Mouse (Mus musculus): ENCODE data around the gene Lcn2. TPM values are rescaled to one million over a fixed set of nuclear protein-coding genes. Genes with fewer than 3 reads are reported as not detected.
A peak's percentile ranks its signal among the peaks of the same experiment; 100 is the strongest.

Gene Lcn2
- polyA plus RNA-seq, 1 experiment = 9.4 TPM

DNA sequence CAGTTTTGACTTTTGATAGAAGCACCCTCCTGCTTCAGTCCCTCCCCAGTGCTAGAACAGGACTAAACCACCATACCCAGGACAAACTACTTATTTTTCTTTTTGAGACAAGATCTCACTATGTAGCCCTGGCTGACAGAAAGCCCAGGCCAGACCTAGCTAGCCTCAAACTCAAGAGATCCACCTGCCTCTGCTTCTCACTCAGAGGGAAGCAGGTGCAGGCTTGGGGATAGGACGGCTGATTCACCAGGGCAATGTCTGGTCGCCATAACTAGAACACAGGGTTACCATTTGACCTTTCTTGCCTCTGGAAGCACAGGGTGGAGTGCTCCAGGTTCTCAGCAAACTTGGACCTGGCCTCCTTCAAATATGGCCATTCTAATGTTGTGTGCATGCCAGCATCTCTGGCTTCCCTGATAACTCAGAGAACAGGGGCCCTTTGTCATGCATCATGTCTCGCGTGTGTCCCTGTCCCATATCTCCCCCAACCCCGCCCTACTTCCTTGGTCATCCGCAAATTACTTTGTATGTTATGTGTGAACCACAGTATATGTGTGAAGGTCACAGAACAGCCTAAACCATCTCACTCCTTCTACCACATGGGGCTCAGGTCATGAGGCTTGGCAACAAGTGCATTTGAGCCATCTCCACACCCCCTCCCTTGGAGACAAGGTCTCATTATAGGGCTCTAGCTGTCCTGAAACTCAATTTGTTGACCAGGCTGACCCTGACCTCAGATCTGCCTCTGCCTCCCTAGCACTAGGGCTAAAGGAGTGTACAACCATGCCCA is 24.9 kb upstream of the Lcn2 start:
- 82% methylated on average over 6 of the region's 6 CpGs for WGBS
- DNase-seq = no peak

DNA sequence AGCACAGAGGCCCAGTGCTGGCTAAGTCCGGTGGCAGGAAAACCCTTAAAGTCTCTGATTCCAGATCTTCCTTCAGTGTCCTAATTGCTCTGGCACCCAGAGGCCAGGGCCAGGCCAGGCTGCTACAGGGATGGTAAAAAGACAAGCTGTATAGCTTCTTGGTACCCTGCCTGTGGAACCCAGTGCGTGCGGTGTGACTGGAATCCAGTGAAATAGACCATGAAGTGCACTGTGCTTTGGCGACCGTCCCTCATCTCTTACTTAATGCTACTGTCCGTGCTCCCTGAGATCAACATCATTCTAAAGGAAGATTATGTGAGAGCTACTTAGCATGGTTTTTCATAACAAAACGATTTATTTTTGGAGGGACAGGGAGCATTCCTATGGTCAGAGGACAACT is 23.4 kb upstream of the Lcn2 start:
- no peaks in the 10 kb centered on the region for H3K27me3 ChIP-seq (replicated peaks; ENCODE audit: control insufficient read depth, insufficient read depth, low read length)
- 56% methylated on average over 7 of the region's 7 CpGs for WGBS
- H3K4me3 ChIP-seq (ENCODE audit: insufficient read depth, low read depth, low read length) = no peak overlapping the region
- H3K4me1 ChIP-seq (ENCODE audit: control insufficient read depth, insufficient read depth, low read length) = peaks cover 30% of the 10 kb centered on the region
- H3K36me3 ChIP-seq (ENCODE audit: control insufficient read depth, insufficient read depth, low read length) = peaks cover 6% of the 10 kb centered on the region
- TF ChIP-seq POLR2A (IDR thresholded peaks at IDR 0.05; ENCODE audit: low read depth, low read length) (no peak), CTCF (conservative IDR thresholded peaks at IDR 0.05; ENCODE audit: insufficient read depth, insufficient read length, low read depth, low read length) (no peak)
- DNase-seq = no peak
- no peak overlapping the region for H3K27ac ChIP-seq (ENCODE audit: insufficient read depth, low read depth, low read length)

More for the DNA sequence above, 24.9 kb upstream of the Lcn2 start:
- Histone ChIP-seq H3K36me3 (ENCODE audit: control insufficient read depth, insufficient read depth, low read length) (peaks cover 8% of the 10 kb centered on the region), H3K27ac (ENCODE audit: insufficient read depth, low read depth, low read length) (no peak overlapping the region; the same call in 1 of the 2 replicates), H3K4me3 (ENCODE audit: insufficient read depth, low read depth, low read length) (no peak overlapping the region), H3K27me3 (replicated peaks; ENCODE audit: control insufficient read depth, insufficient read depth, low read length) (no peaks in the 10 kb centered on the region), H3K4me1 (ENCODE audit: control insufficient read depth, insufficient read depth, low read length) (peaks cover 18% of the 10 kb centered on the region)
- no peak for TF ChIP-seq POLR2A (IDR thresholded peaks at IDR 0.05; ENCODE audit: low read depth, low read length)
- no peak for TF ChIP-seq CTCF (conservative IDR thresholded peaks at IDR 0.05; ENCODE audit: insufficient read depth, insufficient read length, low read depth, low read length)

DNA sequence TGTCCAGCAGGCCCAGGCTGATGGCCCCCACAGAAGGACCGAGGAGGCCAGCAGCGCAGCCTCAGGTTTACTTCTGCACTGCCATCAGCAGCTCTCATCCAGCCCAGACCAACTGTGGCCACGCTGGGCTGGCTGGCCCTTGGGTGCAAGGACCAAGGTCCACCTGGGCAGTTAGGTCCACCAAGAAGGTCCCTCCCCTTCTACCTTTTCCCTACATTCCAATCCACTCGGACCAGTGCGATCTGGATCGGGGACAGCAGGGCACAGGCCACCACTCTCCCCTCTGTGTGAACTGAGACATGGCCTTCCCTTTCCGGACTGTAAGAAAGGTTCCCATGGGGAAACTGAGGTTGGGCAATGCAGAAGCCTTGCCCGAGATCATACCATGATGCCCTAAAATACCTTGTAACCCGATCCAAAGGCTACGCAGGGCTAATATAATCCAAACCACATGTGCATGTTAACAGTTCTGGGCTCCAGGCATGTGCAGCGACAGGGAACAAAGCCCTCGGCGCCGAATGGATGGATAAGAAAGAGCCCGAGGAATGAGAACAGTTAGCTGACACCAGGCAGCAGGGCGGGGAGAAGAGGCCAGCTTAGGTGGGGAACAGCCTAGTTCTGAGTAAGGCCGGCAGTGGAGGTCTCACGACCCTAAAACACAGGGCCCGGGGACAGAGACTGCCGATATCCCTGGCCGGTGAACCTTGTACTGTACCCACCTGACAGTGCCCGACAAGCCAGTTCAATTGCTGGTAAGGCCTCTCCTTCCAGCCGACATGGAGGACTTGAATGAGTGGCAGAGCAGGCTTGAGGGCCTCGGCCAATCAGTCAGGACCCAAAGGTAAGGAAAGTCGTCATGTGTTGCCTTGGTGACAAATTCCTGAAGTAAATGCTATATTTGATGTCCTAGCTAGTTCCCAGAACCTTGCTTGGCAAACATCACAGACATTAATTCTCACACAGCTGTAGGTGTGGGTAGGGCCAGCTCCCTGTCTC is 20.7 kb upstream of the Lcn2 start:
- H3K27ac ChIP-seq (ENCODE audit: insufficient read depth, low read depth, low read length) = peak overlapping the region; percentile 99
- 30% methylated on average over 25 of the region's 25 CpGs for WGBS
- H3K4me1 ChIP-seq (ENCODE audit: control insufficient read depth, insufficient read depth, low read length) = peaks cover 23% of the 10 kb centered on the region
- no peak overlapping the region for H3K4me3 ChIP-seq (ENCODE audit: insufficient read depth, low read depth, low read length)
- no peaks in the 10 kb centered on the region for H3K27me3 ChIP-seq (replicated peaks; ENCODE audit: control insufficient read depth, insufficient read depth, low read length)
- TF ChIP-seq CTCF (conservative IDR thresholded peaks at IDR 0.05; ENCODE audit: insufficient read depth, insufficient read length, low read depth, low read length) = 0 out of 2 replicates have a peak, but pooled peaks have one; percentile 1
- TF ChIP-seq POLR2A (IDR thresholded peaks at IDR 0.05; ENCODE audit: low read depth, low read length) = peak; percentile 60
- DNase-seq = peak; percentile 95
- no peaks in the 10 kb centered on the region for H3K36me3 ChIP-seq (ENCODE audit: control insufficient read depth, insufficient read depth, low read length)

DNA sequence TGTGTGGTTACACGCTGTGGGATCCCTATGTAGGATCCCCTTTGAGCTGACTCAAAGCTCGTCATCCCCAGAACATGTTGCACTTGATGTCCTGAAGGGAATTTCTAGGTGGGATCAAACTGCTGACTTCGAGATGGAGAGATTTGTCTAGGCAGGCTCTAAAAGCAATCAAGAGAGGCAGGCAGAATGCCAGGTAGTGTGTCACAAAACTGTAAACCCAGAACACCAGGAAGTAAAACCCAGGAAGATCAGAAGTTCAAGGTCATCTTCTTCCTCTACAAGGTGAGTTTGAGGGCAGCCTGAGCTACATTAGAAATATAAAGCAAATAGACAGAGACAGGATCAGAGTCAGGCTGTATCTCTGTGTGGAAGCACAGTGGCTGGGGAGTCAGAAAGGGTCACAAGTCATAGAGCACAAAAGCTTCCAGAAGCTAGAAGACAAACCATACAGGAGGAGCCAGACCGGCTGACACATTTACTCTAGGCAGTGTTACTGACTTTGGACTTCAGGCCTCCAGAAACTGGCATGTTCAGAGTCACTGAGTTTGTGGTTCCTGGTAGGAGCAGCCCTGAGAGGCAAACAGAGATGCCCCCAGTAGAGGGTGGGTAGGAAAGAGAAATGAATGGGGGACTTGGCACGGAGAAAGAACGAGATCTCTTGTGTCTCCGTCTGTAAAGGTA is 19.2 kb upstream of the Lcn2 start:
- Histone ChIP-seq H3K4me1 (ENCODE audit: control insufficient read depth, insufficient read depth, low read length) (peaks cover 23% of the 10 kb centered on the region), H3K27ac (ENCODE audit: insufficient read depth, low read depth, low read length) (peak overlapping the region; percentile 88), H3K36me3 (ENCODE audit: control insufficient read depth, insufficient read depth, low read length) (peaks cover under 1% of the 10 kb centered on the region; the same call in 1 of the 2 replicates), H3K27me3 (replicated peaks; ENCODE audit: control insufficient read depth, insufficient read depth, low read length) (no peaks in the 10 kb centered on the region), H3K4me3 (ENCODE audit: insufficient read depth, low read depth, low read length) (no peak overlapping the region)
- DNase-seq = peak; percentile 76
- TF ChIP-seq POLR2A (IDR thresholded peaks at IDR 0.05; ENCODE audit: low read depth, low read length) (no peak), CTCF (conservative IDR thresholded peaks at IDR 0.05; ENCODE audit: insufficient read depth, insufficient read length, low read depth, low read length) (no peak)
- 54% methylated on average over 7 of the region's 7 CpGs for WGBS

DNA sequence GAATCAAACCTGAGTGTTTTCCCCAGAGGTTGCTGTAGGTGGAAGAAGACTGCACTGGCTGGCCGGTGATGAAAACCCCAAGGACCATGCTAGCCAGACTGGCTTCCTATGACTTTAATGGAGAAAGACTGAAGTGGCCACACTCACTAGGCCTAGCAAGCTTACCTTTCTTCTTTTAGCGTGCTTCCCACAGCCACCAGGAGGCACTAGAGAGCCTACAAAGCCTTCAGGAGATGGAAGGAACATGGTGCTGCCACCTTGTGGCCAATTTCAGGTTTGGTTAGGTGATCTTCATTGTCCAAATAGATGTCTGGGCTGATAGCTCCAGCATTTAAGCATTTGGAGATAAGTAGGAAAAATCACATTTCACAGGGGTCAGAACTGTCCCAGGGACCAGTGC is 16.6 kb upstream of the Lcn2 start:
- TF ChIP-seq POLR2A (IDR thresholded peaks at IDR 0.05; ENCODE audit: low read depth, low read length) = no peak
- peak; percentile 100 for TF ChIP-seq CTCF (conservative IDR thresholded peaks at IDR 0.05; ENCODE audit: insufficient read depth, insufficient read length, low read depth, low read length)
- no peaks in the 10 kb centered on the region for H3K27me3 ChIP-seq (replicated peaks; ENCODE audit: control insufficient read depth, insufficient read depth, low read length)
- WGBS = 20% methylated on average over 2 of the region's 2 CpGs
- peaks cover 23% of the 10 kb centered on the region for H3K4me1 ChIP-seq (ENCODE audit: control insufficient read depth, insufficient read depth, low read length)
- H3K27ac ChIP-seq (ENCODE audit: insufficient read depth, low read depth, low read length) = no peak overlapping the region
- peaks cover 1% of the 10 kb centered on the region; the same call in 1 of the 2 replicates for H3K36me3 ChIP-seq (ENCODE audit: control insufficient read depth, insufficient read depth, low read length)
- no peak overlapping the region for H3K4me3 ChIP-seq (ENCODE audit: insufficient read depth, low read depth, low read length)
- DNase-seq = peak; percentile 97

DNA sequence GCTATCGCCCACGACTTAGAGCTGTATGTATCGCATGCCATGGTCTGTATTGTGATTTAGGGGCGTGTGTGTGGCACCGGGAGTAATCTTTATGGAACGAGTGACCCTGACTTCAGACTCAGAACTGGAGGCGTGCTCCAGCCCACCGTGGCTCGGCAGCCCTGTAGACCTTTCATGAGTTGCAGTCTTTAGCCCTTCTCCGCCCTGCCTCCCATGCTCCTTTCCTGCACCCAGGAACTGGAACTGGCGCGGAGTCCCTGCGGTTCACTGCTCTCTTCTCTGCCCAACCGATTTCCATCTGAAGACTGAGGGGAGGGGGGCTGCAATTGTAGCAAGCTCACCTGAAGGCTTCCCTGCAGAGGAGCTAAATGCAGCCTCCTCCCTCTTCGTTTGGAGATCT is 8.6 kb upstream of the Lcn2 start:
- Histone ChIP-seq H3K36me3 (ENCODE audit: control insufficient read depth, insufficient read depth, low read length) (no peaks in the 10 kb centered on the region), H3K27ac (ENCODE audit: insufficient read depth, low read depth, low read length) (peak overlapping the region; percentile 90), H3K27me3 (replicated peaks; ENCODE audit: control insufficient read depth, insufficient read depth, low read length) (no peaks in the 10 kb centered on the region), H3K4me3 (ENCODE audit: insufficient read depth, low read depth, low read length) (peak overlapping the region; percentile 97), H3K4me1 (ENCODE audit: control insufficient read depth, insufficient read depth, low read length) (peaks cover 7% of the 10 kb centered on the region; the same call in 1 of the 2 replicates)
- DNase-seq = no peak
- no peak for TF ChIP-seq CTCF (conservative IDR thresholded peaks at IDR 0.05; ENCODE audit: insufficient read depth, insufficient read length, low read depth, low read length)
- under 1% methylated on average over 15 of the region's 15 CpGs for WGBS
